Mouse (Mus musculus): ENCODE data around the gene Slc6a16.

- TF ChIP-seq CTCF (IDR thresholded peaks at IDR 0.05; ENCODE audit: low read depth, low read length) (no peak), GATA1 (IDR thresholded peaks at IDR 0.05; ENCODE audit: borderline replicate concordance, low read length) (no peak), TAL1 (conservative IDR thresholded peaks at IDR 0.05; ENCODE audit: low read depth, low read length) (no peak), POLR2AphosphoS5 (IDR thresholded peaks at IDR 0.05; ENCODE audit: insufficient replicate concordance, low read depth, low read length) (no peak)
These were observed 55.7 kb downstream of the Slc6a16 start for GRCm38 (mm10) chr7:45296626-45297025.

All from G1E (cell line).